Mouse (Mus musculus): ENCODE data around the gene Sec14l1.

DNA sequence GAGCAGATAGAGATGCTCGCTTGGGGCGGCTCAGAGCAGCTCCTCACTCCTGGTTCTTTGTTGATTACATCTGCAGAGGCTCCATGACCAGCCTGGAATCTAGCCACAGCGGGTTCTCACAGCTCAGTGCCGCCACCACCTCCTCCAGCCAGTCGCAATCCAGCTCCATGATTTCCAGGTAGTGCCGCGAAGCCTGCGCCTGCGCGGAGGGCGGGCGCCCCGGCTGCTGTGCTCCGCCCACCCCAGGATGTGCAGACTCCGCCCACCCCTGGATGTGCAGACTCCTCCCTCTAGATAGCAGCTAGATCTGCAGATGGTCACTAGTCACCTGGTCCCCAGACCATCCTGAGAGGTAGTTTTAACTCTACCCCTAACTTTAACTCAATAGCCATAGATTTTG lies 41.8 kb downstream of the Sec14l1 start:
- TF ChIP-seq CTCF (IDR thresholded peaks at IDR 0.05; ENCODE audit: control insufficient read depth, insufficient read depth, low read length) (no peak), POLR2A (IDR thresholded peaks at IDR 0.05; ENCODE audit: borderline replicate concordance, control insufficient read depth, low read depth, low read length) (no peak)
